Mouse (Mus musculus) heart, embryonic 10.5 days (tissue): ENCODE results near the gene Ushbp1. TPM values are rescaled to one million over a fixed set of nuclear protein-coding genes. Genes with fewer than 3 reads are reported as not detected.
"Not testable (repeated sequence)": the region's sequence is repeated elsewhere in the genome, so short reads cannot be mapped to it uniquely, and the experiment has no call there.

ENCODE experiments used
- DNase-seq: peaks from one replicate; pipeline ENCODE4 v3.0.0-alpha.2; 2017; ENCODE audit warnings: low spot score
- H3K27ac ChIP-seq: fragments of 300-500 bp; sonication (generic); 2 replicates; pipeline ENCODE4 v1.5.1; 2016; ENCODE audit warnings: mild to moderate bottlenecking
- H3K27me3 ChIP-seq: fragments of 300-500 bp; sonication (generic); 2 replicates; pipeline ENCODE4 v1.6.1; 2016; ENCODE audit warnings: mild to moderate bottlenecking; ENCODE audit not compliant: poor library complexity, insufficient read depth, severe bottlenecking
- H3K36me3 ChIP-seq: fragments of 300-500 bp; sonication (generic); 2 replicates; pipeline ENCODE4 v1.6.1; 2016; ENCODE audit warnings: mild to moderate bottlenecking, moderate library complexity
- H3K4me1 ChIP-seq: fragments of 300-500 bp; sonication (generic); 2 replicates; pipeline ENCODE4 v1.6.1; 2016; ENCODE audit warnings: mild to moderate bottlenecking
- H3K4me3 ChIP-seq: fragments of 300-500 bp; sonication (generic); 2 replicates; pipeline ENCODE4 v1.5.1; 2016; ENCODE audit warnings: mild to moderate bottlenecking, moderate library complexity
- H3K9me3 ChIP-seq: fragments of 300-500 bp; sonication (generic); 2 replicates; pipeline ENCODE4 v1.6.1; 2016; ENCODE audit warnings: mild to moderate bottlenecking, moderate library complexity
- WGBS: fragments of 180-500 bp; shearing (Covaris S2); methylation state at CpG from one replicate; pipeline ENCODE4 v1.1.7; 2016; 5-methylcytosine and 5-hydroxymethylcytosine counted together
- polyA plus RNA-seq: library from polyadenylated mRNA; unstranded; fragments of >200 nt; fragmentation: Nextera tagmentation; extraction: Ambion mirVana; gene quantifications from 2 replicates; pipeline ENCODE4 v1.2.1, GENCODE M21; 2016

The Ushbp1 gene
- 6.1 and 7.9 TPM in 2 replicates for polyA plus RNA-seq

DNA sequence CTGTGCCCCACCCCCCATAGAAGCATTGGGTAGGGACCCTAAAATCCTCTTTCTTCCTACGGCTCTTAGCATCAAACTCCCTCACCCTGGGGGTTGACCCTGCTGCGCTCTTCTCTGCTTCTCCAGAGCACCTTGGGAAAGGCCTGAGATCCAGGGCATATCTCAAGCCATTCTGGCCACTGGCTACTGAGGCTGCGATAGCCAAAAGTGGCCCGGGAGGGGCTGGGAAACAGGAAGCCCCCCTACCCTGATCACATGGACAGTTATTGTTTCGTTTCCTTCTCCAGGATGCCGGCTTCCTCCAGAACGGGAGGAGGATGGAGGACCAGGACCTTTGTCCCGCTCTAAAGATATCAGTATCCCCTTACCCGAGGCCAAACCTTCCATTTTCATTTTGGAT lies at the start of gene Ushbp1:
Ushbp1 (minus strand) TSS at position 174 of the 400 bp plus-strand sequence.
- H3K4me1 ChIP-seq, result peaks cover 32% of the 10 kb centered on the region
- H3K4me3 ChIP-seq, result peak within 1 kb of the TSS; percentile 81
- no peaks in the 10 kb centered on the region for H3K9me3 ChIP-seq
- 66% methylated on average over 9 of the region's 9 CpGs for WGBS
- H3K27ac ChIP-seq, result peak within 1 kb of the TSS; percentile 85
- peaks cover 5% of the 10 kb centered on the region; the same call in 1 of the 2 replicates for H3K27me3 ChIP-seq
- no peak for DNase-seq
- peaks cover 21% of the 10 kb centered on the region for H3K36me3 ChIP-seq

DNA sequence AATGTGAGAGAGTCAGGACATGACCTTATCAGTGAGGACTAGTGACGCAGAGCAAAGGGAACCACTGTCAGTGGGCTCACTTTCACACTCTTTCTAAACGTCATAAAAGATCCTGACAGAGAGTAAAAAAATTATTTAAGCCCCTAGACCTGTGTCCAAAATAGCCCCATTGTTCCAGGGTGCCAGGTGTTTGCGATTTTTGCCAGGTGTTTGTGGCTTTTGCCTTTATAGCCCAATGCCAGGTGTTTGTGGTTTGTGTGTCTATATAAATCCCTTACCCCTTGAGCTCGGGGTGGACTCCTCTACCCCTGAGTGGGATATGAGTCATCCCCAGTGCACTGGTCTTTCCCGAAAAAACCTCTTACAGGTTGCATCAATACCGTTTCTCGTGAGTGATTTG lies 49.5 kb upstream of the Ushbp1 start:
- Histone ChIP-seq H3K9me3 (no peaks in the 10 kb centered on the region), H3K4me3 (no peak overlapping the region), H3K27ac (no peak overlapping the region), H3K36me3 (no peaks in the 10 kb centered on the region), H3K4me1 (no peaks in the 10 kb centered on the region), H3K27me3 (peaks cover 22% of the 10 kb centered on the region)
- DNase-seq, result no peak
- WGBS, result 84% methylated on average over 7 of the region's 7 CpGs

- no peak overlapping the region for H3K27ac ChIP-seq
- no peak for DNase-seq
- H3K36me3 ChIP-seq, result no peaks in the 10 kb centered on the region
- H3K9me3 ChIP-seq, result no peaks in the 10 kb centered on the region
- H3K4me1 ChIP-seq, result no peaks in the 10 kb centered on the region
- H3K27me3 ChIP-seq, result peaks cover 22% of the 10 kb centered on the region
- H3K4me3 ChIP-seq, result no peak overlapping the region
- WGBS, result 0% methylated on average over 7 of the region's 7 CpGs
These were observed 45.8 kb upstream of the Ushbp1 start for GRCm38 (mm10) chr8:71441404-71441803.

- peaks cover 3% of the 10 kb centered on the region for H3K27me3 ChIP-seq
- DNase-seq, result no peak
- H3K36me3 ChIP-seq, result no peaks in the 10 kb centered on the region
- H3K9me3 ChIP-seq, result 0 out of 2 replicates have a peak, but pooled peaks cover 2% of the 10 kb centered on the region
- H3K4me3 ChIP-seq, result no peak overlapping the region
- no peak overlapping the region for H3K27ac ChIP-seq
- H3K4me1 ChIP-seq, result no peaks in the 10 kb centered on the region
- WGBS, result 41% methylated on average over 3 of the region's 3 CpGs
These were observed 41.4 kb upstream of the Ushbp1 start for GRCm38 (mm10) chr8:71437041-71437440.

DNA sequence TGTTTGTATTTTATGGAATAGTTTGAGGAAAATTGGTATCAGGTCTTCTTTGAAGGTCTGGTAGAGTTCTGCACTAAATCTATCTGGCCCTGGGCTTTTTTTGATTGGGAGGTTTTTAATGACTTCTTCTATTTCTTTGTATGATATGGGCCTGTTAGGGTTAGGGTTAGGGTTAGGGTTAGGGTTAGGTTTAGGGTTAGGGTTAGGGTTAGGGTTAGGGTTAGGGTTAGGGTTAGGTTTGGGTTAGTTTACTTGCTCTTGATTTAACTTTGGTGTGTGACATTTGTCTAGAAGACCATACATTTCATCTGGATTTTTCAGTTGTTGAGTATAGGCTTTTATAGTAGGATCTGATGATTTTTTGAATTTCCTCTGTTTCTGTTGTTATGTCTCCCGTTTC lies 37.3 kb upstream of the Ushbp1 start:
- H3K27ac ChIP-seq, H3K36me3 ChIP-seq, DNase-seq, H3K4me3 ChIP-seq, H3K4me1 ChIP-seq, H3K27me3 ChIP-seq, H3K9me3 ChIP-seq: not testable (repeated sequence)
- WGBS, result 61% methylated on average over 1 of the region's 1 CpGs

- DNase-seq, result no peak
- no peak overlapping the region for H3K4me3 ChIP-seq
These were observed 26.5 kb upstream of the Ushbp1 start for GRCm38 (mm10) chr8:71422121-71422520.

DNA sequence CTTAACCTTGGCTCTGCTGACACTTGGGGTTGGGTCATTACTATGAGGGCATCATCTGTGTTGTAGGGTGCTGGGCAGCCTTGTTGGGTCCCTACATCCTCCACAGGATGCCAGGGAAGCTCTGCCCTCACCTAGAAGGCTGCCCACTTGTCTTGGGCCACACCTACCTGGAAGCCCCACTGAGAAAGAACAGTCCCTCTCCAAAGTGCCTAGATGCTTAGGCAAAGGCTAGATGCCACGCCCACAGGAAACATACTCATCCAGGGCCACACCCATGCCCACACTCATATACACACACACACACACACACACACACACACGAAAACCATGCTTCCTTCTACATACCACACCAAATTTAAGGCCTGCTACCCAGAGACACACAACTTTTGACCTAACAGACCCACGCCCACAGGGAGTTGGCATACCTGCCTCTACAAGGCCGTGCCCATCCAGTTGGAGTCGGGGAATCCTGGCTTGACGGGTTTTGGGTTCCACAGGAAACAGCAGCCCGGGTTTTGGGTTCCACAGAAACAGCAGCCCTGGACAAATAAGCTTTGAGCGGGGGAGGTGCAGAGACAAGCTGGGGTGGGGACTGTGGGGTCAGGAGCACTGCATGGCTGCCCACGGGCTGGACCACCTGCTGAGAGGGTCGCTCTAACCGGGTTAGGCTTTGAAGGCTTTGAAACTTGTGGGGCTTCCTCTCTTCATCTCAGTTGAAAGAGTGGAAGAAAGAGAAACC lies 16.1 kb upstream of the Ushbp1 start:
- H3K4me1 ChIP-seq, result peaks cover 8% of the 10 kb centered on the region

More at GRCm38 (mm10) chr8:71422121-71422520, 26.5 kb upstream of the Ushbp1 start:
- Histone ChIP-seq H3K4me1 (no peaks in the 10 kb centered on the region), H3K36me3 (no peaks in the 10 kb centered on the region), H3K9me3 (no peaks in the 10 kb centered on the region), H3K27ac (no peak overlapping the region), H3K27me3 (no peaks in the 10 kb centered on the region)

DNA sequence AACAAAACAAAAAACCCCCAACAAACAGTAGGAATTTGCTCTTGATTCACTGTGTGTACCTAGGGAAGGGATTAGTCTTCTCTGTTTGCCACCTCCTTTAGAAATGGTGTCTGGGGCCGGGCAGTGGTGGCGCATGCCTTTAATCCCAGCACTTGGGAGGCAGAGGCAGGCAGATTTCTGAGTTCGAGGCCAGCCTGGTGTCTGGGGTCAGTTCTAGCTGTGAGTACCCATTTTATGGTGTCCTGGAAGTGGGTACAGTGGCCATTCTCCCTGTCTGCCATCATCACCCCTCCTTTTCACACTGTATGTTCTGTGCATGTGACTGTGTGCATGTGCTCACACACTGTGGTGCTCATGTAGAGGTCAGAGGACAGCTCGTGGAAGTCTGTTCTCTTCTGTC lies 12.6 kb upstream of the Ushbp1 start:
- Histone ChIP-seq H3K9me3 (no peaks in the 10 kb centered on the region), H3K4me3 (no peak overlapping the region), H3K27ac (no peak overlapping the region), H3K4me1 (peaks cover 30% of the 10 kb centered on the region), H3K27me3 (no peaks in the 10 kb centered on the region), H3K36me3 (peaks cover 32% of the 10 kb centered on the region)
- 95% methylated on average over 4 of the region's 4 CpGs for WGBS
- peak; percentile 73 for DNase-seq

More for the DNA sequence above, 16.1 kb upstream of the Ushbp1 start:
- H3K27me3 ChIP-seq, result no peaks in the 10 kb centered on the region
- H3K27ac ChIP-seq, result no peak overlapping the region
- H3K9me3 ChIP-seq, result no peaks in the 10 kb centered on the region
- no peak for DNase-seq
- no peak overlapping the region for H3K4me3 ChIP-seq
- WGBS, result 51% methylated on average over 11 of the region's 11 CpGs
- H3K36me3 ChIP-seq, result peaks cover 32% of the 10 kb centered on the region

DNA sequence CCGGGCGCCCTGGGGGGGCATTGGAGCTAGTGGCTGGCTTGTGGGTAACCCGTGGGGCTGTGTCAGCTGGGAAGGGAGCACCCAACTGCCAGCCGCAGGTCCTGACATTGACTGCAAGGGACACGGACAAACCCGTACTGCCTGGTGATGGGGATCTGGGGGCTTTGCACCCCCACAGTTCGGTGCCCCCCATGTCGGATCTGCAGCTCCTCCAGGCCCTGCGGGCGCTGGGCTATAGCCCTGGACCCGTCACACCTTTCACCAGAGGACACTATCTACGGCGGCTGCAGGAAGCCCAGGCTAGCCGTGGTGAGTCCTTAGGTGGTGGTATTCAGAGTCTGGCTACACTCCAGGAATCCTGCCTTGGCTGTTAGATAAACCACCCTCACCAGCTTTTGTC lies 11.8 kb upstream of the Ushbp1 start:
- DNase-seq, result peak; percentile 74
- no peak overlapping the region for H3K27ac ChIP-seq
- no peak overlapping the region for H3K4me3 ChIP-seq
- WGBS, result 92% methylated on average over 14 of the region's 14 CpGs
- H3K4me1 ChIP-seq, result peaks cover 37% of the 10 kb centered on the region
- no peaks in the 10 kb centered on the region for H3K27me3 ChIP-seq
- H3K36me3 ChIP-seq, result peaks cover 32% of the 10 kb centered on the region
- H3K9me3 ChIP-seq, result no peaks in the 10 kb centered on the region

- Histone ChIP-seq H3K4me1 (peaks cover 32% of the 10 kb centered on the region), H3K4me3 (peak overlapping the region; percentile 90), H3K27me3 (no peaks in the 10 kb centered on the region), H3K36me3 (peaks cover 32% of the 10 kb centered on the region), H3K9me3 (no peaks in the 10 kb centered on the region), H3K27ac (peak overlapping the region; percentile 91)
- DNase-seq, result peak; percentile 93
- 1% methylated on average over 55 of the region's 55 CpGs for WGBS
These were observed 10.8 kb upstream of the Ushbp1 start for GRCm38 (mm10) chr8:71406099-71407015.

GRCm38 (mm10) chr8:71405401-71406098 lies 9.9 kb upstream of the Ushbp1 start, which contains the start of gene Ankle1:
Ankle1 (plus strand) TSS chr8:71406010.
- Histone ChIP-seq H3K27ac (peak within 1 kb of the TSS; percentile 91), H3K36me3 (peaks cover 37% of the 10 kb centered on the region), H3K27me3 (no peaks in the 10 kb centered on the region), H3K4me1 (peaks cover 31% of the 10 kb centered on the region), H3K4me3 (peak within 1 kb of the TSS; percentile 90), H3K9me3 (no peaks in the 10 kb centered on the region)
- 17% methylated on average over 33 of the region's 33 CpGs for WGBS
- peak; percentile 98 for DNase-seq

DNA sequence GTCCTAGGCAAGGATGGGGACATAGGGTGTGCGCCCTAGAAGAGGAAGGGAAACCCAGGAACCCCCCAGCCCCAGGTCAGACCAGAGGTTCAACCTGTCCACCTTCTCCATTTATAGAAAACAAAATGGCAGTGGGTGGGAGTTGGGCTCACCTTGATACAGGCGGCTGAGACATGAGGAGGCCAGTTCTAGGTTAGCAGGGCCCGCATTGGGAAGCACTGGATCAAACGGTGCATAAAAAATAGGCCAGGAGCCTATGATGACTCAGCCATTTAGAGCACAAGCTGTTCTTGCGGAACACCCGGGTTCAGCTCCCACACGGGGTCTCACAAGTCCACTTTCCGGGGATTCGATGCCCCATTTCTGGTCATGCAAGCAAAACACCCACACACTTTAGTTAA lies 9.3 kb upstream of the Ushbp1 start:
- Histone ChIP-seq H3K36me3 (peaks cover 38% of the 10 kb centered on the region), H3K27ac (0 out of 2 replicates have a peak overlapping the region, but pooled peaks have one; percentile 22)

More for the DNA sequence above, 9.3 kb upstream of the Ushbp1 start:
- Histone ChIP-seq H3K4me3 (peak overlapping the region; percentile 90), H3K27me3 (no peaks in the 10 kb centered on the region), H3K9me3 (no peaks in the 10 kb centered on the region), H3K4me1 (peaks cover 31% of the 10 kb centered on the region)
- DNase-seq, result peak; percentile 63
- WGBS, result 82% methylated on average over 9 of the region's 9 CpGs
